Mouse (Mus musculus) limb, embryonic 10.5 days (tissue): ENCODE data around the gene Minos1. TPM values are rescaled to one million over a fixed set of nuclear protein-coding genes. Genes with fewer than 3 reads are reported as not detected.

Experiments
- DNase-seq: peaks from one replicate; pipeline ENCODE4 v3.0.0-alpha.2; 2017; ENCODE audit warnings: low spot score
- H3K27ac ChIP-seq: fragments of 300-500 bp; sonication (generic); 2 replicates; pipeline ENCODE4 v1.5.1; 2016; ENCODE audit warnings: mild to moderate bottlenecking
- H3K27me3 ChIP-seq: fragments of 300-500 bp; sonication (generic); 2 replicates; pipeline ENCODE4 v1.6.1; 2016; ENCODE audit warnings: low read depth, mild to moderate bottlenecking; ENCODE audit not compliant: poor library complexity, severe bottlenecking
- H3K36me3 ChIP-seq: fragments of 300-500 bp; sonication (generic); 2 replicates; pipeline ENCODE4 v1.6.1; 2016; ENCODE audit warnings: mild to moderate bottlenecking, moderate library complexity
- H3K4me1 ChIP-seq: fragments of 300-500 bp; sonication (generic); 2 replicates; pipeline ENCODE4 v1.6.1; 2016
- H3K4me3 ChIP-seq: fragments of 300-500 bp; sonication (generic); 2 replicates; pipeline ENCODE4 v1.5.1; 2016; ENCODE audit warnings: mild to moderate bottlenecking, moderate library complexity
- H3K9me3 ChIP-seq: fragments of 300-500 bp; sonication (generic); replicated peaks from 2 replicates; pipeline ENCODE4 v1.6.1; 2016; ENCODE audit warnings: mild to moderate bottlenecking
- WGBS: fragments of 180-500 bp; shearing (Covaris S2); methylation state at CpG from one replicate; pipeline ENCODE4 v1.1.7; 2016; 5-methylcytosine and 5-hydroxymethylcytosine counted together
- polyA plus RNA-seq: library from polyadenylated mRNA; unstranded; fragments of >200 nt; fragmentation: Nextera tagmentation; extraction: Ambion mirVana; gene quantifications from 2 replicates; pipeline ENCODE4 v1.2.1, GENCODE M21; 2016

Gene Minos1
- polyA plus RNA-seq, 1 experiment from 2014 or later: 393 TPM

DNA sequence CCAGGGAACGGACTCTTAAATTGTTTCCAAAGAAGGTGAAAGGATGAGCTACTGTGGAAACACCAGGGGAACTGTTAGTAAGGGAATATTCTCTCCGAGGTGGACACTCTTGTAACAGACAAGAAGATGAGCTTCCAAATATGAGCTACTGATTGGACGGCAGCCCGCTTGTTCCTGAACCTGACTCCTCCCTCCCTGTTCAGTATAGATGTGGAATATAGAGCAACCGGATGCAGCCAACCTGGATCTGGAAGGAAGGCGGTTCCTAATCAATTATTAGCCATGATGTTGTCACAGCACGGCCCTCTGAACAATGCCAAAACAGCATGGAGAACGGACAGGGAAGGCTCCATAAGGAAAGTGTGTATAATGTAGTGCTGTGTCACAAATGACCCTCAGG, 34.3 kb upstream of the Minos1 start:
- no peak for DNase-seq
- Histone ChIP-seq H3K36me3 (no peaks in the 10 kb centered on the region), H3K4me1 (peaks cover 20% of the 10 kb centered on the region), H3K27me3 (no peaks in the 10 kb centered on the region), H3K9me3 (no peaks in the 10 kb centered on the region), H3K4me3 (no peak overlapping the region), H3K27ac (no peak overlapping the region)
- WGBS: 90% methylated on average over 8 of the region's 8 CpGs

DNA sequence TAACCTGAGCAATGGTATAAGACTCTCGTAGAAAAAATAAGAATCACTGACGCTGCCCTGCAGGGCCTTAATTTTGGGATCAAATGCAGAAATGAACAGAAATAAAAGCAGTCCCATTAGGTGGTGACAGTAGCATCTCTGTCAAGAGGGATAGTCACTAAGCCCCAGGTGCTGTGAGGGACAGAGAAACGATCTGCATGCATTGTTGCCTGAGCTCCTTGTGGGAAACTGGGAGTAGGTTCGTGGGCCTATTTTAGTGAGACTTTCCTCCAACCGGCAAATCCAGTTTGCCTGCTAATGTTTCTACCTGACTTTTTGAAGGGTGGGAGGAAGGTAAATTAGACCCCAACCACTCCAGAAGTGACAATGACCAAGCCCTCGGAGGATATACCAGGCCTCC, 33.2 kb upstream of the Minos1 start:
- DNase-seq: no peak
- Histone ChIP-seq H3K36me3 (no peaks in the 10 kb centered on the region), H3K4me3 (no peak overlapping the region), H3K27ac (no peak overlapping the region), H3K9me3 (no peaks in the 10 kb centered on the region), H3K4me1 (peaks cover 8% of the 10 kb centered on the region), H3K27me3 (no peaks in the 10 kb centered on the region)
- 91% methylated on average over 6 of the region's 6 CpGs for WGBS

- 83% methylated on average over 2 of the region's 2 CpGs for WGBS
- Histone ChIP-seq H3K9me3 (no peaks in the 10 kb centered on the region), H3K4me1 (no peaks in the 10 kb centered on the region), H3K36me3 (no peaks in the 10 kb centered on the region), H3K27me3 (no peaks in the 10 kb centered on the region), H3K4me3 (no peak overlapping the region), H3K27ac (no peak overlapping the region)
- no peak for DNase-seq
Measured at GRCm38 (mm10) chr4:139161076-139161475, 30.2 kb upstream of the Minos1 start.

DNA sequence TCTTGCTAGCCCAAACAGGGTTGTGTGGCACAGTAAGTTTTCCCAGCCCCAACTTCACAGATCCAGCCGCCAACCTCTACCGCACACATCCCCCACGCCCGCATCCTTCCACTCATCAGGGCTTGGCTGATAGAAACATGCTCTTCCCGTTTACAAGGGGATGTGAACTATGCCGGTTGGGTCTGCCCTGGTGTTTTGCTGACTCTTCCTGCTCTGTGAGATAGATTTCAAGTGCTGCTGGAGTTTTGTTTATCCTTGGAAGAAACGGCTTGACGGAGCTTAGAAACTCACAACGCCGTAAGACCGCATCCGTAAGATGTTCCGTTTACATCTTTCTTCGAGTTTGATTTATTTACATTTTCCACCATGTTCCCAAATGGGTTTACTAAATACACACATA, 27.4 kb upstream of the Minos1 start:
- 90% methylated on average over 14 of the region's 14 CpGs for WGBS
- H3K27me3 ChIP-seq: no peaks in the 10 kb centered on the region
- no peaks in the 10 kb centered on the region for H3K36me3 ChIP-seq
- no peaks in the 10 kb centered on the region for H3K9me3 ChIP-seq
- no peaks in the 10 kb centered on the region for H3K4me1 ChIP-seq
- H3K27ac ChIP-seq: no peak overlapping the region
- DNase-seq: no peak
- no peak overlapping the region for H3K4me3 ChIP-seq

DNA sequence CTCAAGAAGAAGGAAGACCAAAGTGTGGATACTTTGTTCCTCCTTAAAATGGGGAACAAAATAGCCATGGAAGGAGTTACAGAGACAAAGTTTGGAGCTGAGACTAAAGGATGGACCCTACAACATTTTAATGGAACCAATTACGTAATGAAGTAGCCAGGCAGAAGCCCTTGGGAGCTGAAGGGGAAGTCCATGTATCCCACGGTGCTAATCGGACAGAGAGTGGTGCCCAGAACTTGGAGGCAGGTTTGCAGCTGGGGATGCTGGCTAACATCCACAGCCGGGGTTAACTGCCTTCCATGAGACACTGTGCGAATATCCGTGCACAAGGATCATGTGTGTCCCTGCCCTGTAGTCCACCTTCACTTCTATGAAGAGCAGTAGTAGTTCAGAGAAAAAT, 25.6 kb upstream of the Minos1 start:
- no peaks in the 10 kb centered on the region for H3K9me3 ChIP-seq
- H3K27me3 ChIP-seq: no peaks in the 10 kb centered on the region
- no peaks in the 10 kb centered on the region for H3K36me3 ChIP-seq
- no peaks in the 10 kb centered on the region for H3K4me1 ChIP-seq
- H3K4me3 ChIP-seq: no peak overlapping the region
- H3K27ac ChIP-seq: no peak overlapping the region
- WGBS: 85% methylated on average over 6 of the region's 6 CpGs
- no peak for DNase-seq

DNA sequence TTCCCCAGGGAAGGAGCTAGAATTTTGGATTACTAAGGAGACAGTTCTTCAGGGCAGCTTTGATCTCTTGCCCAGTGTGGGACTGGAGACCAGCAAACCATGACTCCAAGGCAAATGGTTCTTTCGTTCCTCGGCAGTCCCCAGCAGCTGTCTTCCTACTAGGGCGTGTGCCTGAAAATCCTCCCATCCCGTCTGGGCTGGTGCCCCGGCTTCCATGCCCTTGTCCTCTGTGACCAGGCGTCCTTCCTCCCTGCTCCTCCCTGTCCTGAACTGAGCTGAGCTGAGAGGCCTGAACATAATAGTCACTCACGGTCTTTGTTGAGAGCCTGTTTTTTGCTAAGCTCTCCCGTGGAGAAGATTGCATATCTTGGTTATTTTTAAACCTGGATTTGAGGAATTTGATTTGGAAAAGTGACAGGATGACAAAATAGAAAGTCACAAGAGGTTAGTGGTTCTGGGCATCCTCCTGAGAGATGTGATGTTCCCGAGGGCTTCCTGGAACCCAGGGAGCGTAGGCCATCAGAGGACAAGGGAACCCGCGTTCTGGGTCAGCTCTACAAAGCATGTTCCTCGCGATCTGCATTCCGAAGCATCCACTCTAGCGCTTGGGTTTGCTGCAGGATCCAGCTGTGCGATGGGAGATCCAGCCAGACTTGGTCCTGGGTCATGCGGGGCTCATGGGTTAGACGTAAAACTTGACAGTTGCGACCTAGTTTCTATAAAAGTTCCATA, 23.8 kb upstream of the Minos1 start:
- DNase-seq: no peak
- H3K27ac ChIP-seq: no peak overlapping the region
- H3K9me3 ChIP-seq: no peaks in the 10 kb centered on the region
- 82% methylated on average over 20 of the region's 20 CpGs for WGBS
- H3K4me1 ChIP-seq: no peaks in the 10 kb centered on the region
- no peak overlapping the region for H3K4me3 ChIP-seq
- no peaks in the 10 kb centered on the region for H3K27me3 ChIP-seq
- no peaks in the 10 kb centered on the region for H3K36me3 ChIP-seq

DNA sequence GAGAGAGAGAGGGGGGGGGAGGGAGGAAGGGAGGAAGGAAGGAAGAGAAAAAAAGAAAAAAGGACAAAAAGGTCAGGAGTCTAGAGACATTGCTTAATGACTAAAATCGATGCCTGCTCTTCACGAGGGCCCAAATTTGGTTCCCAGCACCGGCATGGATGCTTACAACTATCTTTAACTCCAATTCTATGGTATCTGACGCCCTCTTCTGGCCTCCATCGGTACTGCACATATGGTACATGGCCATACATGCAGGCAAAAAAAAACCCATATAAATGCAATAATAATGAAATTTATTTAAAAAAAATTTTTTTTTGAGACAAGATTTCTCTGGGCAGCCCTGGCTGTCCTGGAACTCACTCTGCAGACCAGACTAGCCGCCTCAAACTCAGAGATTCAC, 20.5 kb upstream of the Minos1 start:
- 67% methylated on average over 6 of the region's 6 CpGs for WGBS
- Histone ChIP-seq H3K4me1 (no peaks in the 10 kb centered on the region), H3K9me3 (peaks cover 9% of the 10 kb centered on the region), H3K36me3 (no peaks in the 10 kb centered on the region), H3K4me3 (no peak overlapping the region), H3K27ac (no peak overlapping the region), H3K27me3 (no peaks in the 10 kb centered on the region)
- DNase-seq: no peak

GRCm38 (mm10) chr4:139146760-139147159, 15.8 kb upstream of the Minos1 start:
- Histone ChIP-seq H3K27ac (no peak overlapping the region), H3K27me3 (no peaks in the 10 kb centered on the region), H3K36me3 (no peaks in the 10 kb centered on the region), H3K4me1 (peaks cover 19% of the 10 kb centered on the region), H3K4me3 (no peak overlapping the region), H3K9me3 (peaks cover 9% of the 10 kb centered on the region)
- WGBS: 90% methylated on average over 5 of the region's 5 CpGs
- no peak for DNase-seq

DNA sequence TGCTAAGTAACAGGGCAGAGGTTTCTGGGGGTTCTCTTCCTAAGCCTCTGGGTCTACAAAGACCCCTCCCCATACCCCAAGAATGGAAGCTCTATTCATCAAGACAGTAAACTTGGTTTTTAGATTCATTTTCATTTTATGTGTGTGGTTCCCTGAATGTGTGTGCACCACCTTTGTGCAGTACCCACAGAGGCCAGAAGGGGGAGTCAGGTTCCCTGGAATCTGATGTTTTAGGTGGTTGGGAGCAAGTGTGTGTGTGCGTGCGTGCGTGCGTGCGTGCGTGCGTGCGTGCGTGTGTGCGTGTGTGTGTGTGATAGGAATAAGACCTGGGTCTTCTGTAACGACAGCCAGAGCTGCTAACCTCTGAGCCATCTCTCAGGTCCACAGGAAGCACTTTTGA, 14.2 kb upstream of the Minos1 start:
- no peak overlapping the region for H3K27ac ChIP-seq

DNA sequence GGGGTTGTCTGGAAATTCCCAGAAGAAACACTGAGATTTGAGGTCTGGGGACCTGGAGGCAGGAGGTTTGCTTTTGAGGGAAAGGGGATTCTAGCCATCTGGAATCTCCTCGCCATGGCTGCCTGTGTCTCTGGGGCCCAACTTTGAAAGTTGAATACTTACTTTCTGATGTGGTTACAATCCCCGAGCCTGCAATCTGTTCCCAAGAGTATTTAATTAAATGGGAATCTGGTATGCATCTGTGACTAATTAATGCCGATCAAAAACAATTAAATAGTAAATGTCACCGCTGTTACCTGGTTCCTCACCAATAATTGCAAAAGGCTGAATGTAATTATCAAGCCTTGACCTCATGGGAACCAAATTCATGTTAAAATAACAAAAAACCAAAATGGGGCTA, 13.7 kb upstream of the Minos1 start:
- Histone ChIP-seq H3K36me3 (no peaks in the 10 kb centered on the region), H3K27ac (no peak overlapping the region), H3K9me3 (peaks cover 9% of the 10 kb centered on the region), H3K27me3 (no peaks in the 10 kb centered on the region), H3K4me1 (peaks cover 22% of the 10 kb centered on the region), H3K4me3 (no peak overlapping the region)
- 47% methylated on average over 4 of the region's 4 CpGs for WGBS
- no peak for DNase-seq

More for the DNA sequence above, 14.2 kb upstream of the Minos1 start:
- 90% methylated on average over 11 of the region's 11 CpGs for WGBS
- DNase-seq: peak; percentile 50
- Histone ChIP-seq H3K4me3 (no peak overlapping the region), H3K4me1 (peaks cover 22% of the 10 kb centered on the region), H3K36me3 (no peaks in the 10 kb centered on the region), H3K27me3 (no peaks in the 10 kb centered on the region), H3K9me3 (peaks cover 9% of the 10 kb centered on the region)

GRCm38 (mm10) chr4:139142985-139143384, 12.1 kb upstream of the Minos1 start:
- no peak overlapping the region for H3K4me3 ChIP-seq
- H3K4me1 ChIP-seq: peaks cover 27% of the 10 kb centered on the region
- no peaks in the 10 kb centered on the region for H3K27me3 ChIP-seq
- peak; percentile 57 for DNase-seq
- peaks cover 2% of the 10 kb centered on the region for H3K9me3 ChIP-seq
- WGBS: 59% methylated on average over 9 of the region's 9 CpGs
- no peaks in the 10 kb centered on the region for H3K36me3 ChIP-seq
- H3K27ac ChIP-seq: peak overlapping the region; percentile 66

DNA sequence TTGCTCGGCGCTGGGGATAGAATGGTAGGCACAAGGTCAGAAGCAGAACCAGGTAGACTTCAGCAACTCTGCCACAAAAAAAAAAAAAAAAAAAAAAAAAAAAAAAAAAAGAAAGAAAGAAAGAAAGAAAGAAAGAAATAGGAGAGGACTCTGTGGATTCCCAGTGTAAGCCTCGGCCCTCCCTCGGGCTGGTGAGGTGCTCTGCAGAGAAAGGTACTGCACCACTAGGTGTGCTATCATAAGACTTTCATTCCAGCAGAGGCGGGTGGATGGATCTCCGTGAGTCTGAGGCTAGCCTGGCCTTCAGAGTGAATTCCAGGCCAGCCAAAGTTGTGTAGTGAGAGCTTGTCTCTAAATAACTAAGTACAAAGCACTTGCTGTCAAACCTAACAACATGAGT, 10.9 kb upstream of the Minos1 start:
- Histone ChIP-seq H3K4me1 (peaks cover 27% of the 10 kb centered on the region), H3K27ac (no peak overlapping the region), H3K9me3 (no peaks in the 10 kb centered on the region; the same call in 1 of the 2 replicates), H3K27me3 (no peaks in the 10 kb centered on the region), H3K4me3 (no peak overlapping the region), H3K36me3 (no peaks in the 10 kb centered on the region)
- no peak for DNase-seq
- WGBS: 73% methylated on average over 6 of the region's 6 CpGs

DNA sequence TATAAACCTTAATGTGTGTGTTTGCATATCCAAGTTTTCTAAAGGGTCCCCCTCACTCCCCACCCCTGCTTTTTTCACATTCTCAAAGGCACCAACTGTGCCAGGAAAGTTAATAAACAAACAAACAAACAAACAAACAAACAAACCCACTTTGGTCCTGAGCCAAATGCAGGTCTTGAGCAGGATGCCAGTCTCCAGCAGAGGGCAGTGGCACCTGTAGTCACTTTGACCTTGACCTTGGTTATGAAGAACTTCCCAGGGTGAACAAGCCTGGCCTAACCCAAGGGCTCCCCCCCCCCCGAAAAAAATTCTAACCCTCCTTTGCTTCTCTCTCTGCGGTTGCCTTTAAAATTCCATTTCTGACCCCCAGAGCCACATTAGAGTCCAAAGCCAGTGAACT, 9.4 kb upstream of the Minos1 start:
- WGBS: 67% methylated on average over 2 of the region's 2 CpGs
- Histone ChIP-seq H3K27ac (no peak overlapping the region), H3K27me3 (no peaks in the 10 kb centered on the region), H3K4me3 (no peak overlapping the region), H3K4me1 (peaks cover 27% of the 10 kb centered on the region), H3K36me3 (no peaks in the 10 kb centered on the region), H3K9me3 (no peaks in the 10 kb centered on the region; the same call in 1 of the 2 replicates)
- no peak for DNase-seq

DNA sequence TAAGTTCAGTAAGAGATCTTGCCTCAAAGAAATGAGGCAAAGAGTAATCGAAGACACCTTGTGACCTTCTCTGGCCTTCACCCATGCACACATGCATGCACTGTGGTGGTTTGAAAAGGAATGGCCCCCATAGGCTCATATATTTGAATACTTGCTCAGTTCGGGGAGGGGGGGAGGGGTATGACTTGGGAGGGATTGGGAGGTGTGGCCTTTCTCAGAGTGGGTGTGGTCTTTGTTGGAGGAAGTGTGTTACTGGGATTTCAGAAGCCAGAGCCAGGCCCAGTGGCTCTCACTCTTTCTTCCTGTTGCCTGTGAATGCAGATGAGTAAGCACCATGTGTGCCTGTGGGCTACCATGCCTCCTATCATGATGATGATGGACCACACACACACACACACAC, 5.1 kb upstream of the Minos1 start:
- Histone ChIP-seq H3K27me3 (no peaks in the 10 kb centered on the region), H3K4me1 (peaks cover 10% of the 10 kb centered on the region), H3K4me3 (no peak overlapping the region), H3K27ac (no peak overlapping the region), H3K9me3 (no peaks in the 10 kb centered on the region; the same call in 1 of the 2 replicates), H3K36me3 (no peaks in the 10 kb centered on the region)
- no peak for DNase-seq
- 94% methylated on average over 2 of the region's 2 CpGs for WGBS
